Mouse (Mus musculus) liver, adult 2 months (tissue): Measurements from ENCODE around the gene Mrtfa.

ENCODE experiments used
- CTCF ChIP-seq: fragments of 200-500 bp; IDR thresholded peaks from 2 replicates; pipeline ENCODE4 v1.5.1; 2011; ENCODE audit warnings: low read depth, low read length, control low read depth
- POLR2A ChIP-seq: fragments of 200-500 bp; IDR thresholded peaks from 2 replicates; pipeline ENCODE4 v1.6.1; 2011; ENCODE audit warnings: low read length, control low read depth; ENCODE audit not compliant: insufficient read depth; ENCODE audit errors: extremely low read depth

DNA sequence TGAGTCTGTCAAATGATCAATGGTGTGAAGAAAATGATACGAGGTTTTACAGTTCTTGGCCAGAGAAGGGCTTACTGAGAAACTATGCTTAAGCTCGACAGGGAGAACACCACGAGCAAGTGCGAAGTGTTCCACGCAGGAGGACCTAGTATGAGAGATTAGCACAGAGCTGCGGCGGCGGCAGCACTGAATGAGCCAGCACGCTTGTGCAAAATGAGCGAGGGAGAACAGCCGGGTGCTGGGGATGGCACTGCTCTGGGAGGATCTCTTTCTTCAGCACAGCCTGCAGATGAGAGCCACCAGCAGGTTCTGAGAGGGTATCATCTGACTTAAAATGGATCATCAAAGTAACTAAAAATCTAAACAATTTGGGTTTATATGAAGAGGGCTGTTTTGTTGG lies 91.3 kb downstream of the Mrtfa start:
- TF ChIP-seq CTCF (no peak), POLR2A (no peak)
